Mouse (Mus musculus) liver, embryonic 13.5 days (tissue): ENCODE data around the gene Ddx46. TPM values are rescaled to one million over a fixed set of nuclear protein-coding genes. Genes with fewer than 3 reads are reported as not detected.
A peak's percentile ranks its signal among the peaks of the same experiment; 100 is the strongest.
"Not testable (repeated sequence)": the region's sequence is repeated elsewhere in the genome, so short reads cannot be mapped to it uniquely, and the experiment has no call there.

Experiments
- ATAC-seq: fragments of 200-750 bp; cut with Nextera tagmentation; 2 replicates; pipeline ENCODE4 v1.8.0; 2017; ENCODE audit warnings: low read depth, mild to moderate bottlenecking, moderate number of reproducible peaks, moderate library complexity
- DNase-seq: peaks from one replicate; pipeline ENCODE4 v3.0.0; 2022
- H3K27ac ChIP-seq: fragments of 300-500 bp; sonication (generic); 2 replicates; pipeline ENCODE4 v1.5.1; 2015; ENCODE audit warnings: moderate library complexity, mild to moderate bottlenecking, inconsistent platforms
- H3K27me3 ChIP-seq: fragments of 300-500 bp; sonication (generic); 2 replicates; pipeline ENCODE4 v1.6.1; 2015; ENCODE audit warnings: mild to moderate bottlenecking, inconsistent platforms
- H3K36me3 ChIP-seq: fragments of 300-500 bp; sonication (generic); 2 replicates; pipeline ENCODE4 v1.6.1; 2015; ENCODE audit warnings: mild to moderate bottlenecking, inconsistent platforms
- H3K4me1 ChIP-seq: fragments of 300-500 bp; sonication (generic); replicated peaks from 2 replicates; pipeline ENCODE4 v1.6.1; 2015; ENCODE audit warnings: inconsistent platforms
- H3K4me2 ChIP-seq: fragments of 300-500 bp; sonication (generic); 2 replicates; pipeline ENCODE4 v1.6.1; 2015; ENCODE audit warnings: inconsistent platforms, mild to moderate bottlenecking, moderate library complexity
- H3K4me3 ChIP-seq: fragments of 300-500 bp; sonication (generic); replicated peaks from 2 replicates; pipeline ENCODE4 v1.5.1; 2015; ENCODE audit warnings: mild to moderate bottlenecking, inconsistent platforms
- H3K9ac ChIP-seq: fragments of 300-500 bp; sonication (generic); 2 replicates; pipeline ENCODE4 v1.6.1; 2015; ENCODE audit warnings: mild to moderate bottlenecking, inconsistent platforms
- H3K9me3 ChIP-seq: fragments of 300-500 bp; sonication (generic); replicated peaks from 2 replicates; pipeline ENCODE4 v1.6.1; 2016; ENCODE audit warnings: inconsistent platforms
- WGBS: fragments of 180-500 bp; shearing (Covaris S2); methylation state at CpG from one replicate; pipeline ENCODE4 v1.1.7; 2015; ENCODE audit not compliant: insufficient replicate concordance; 5-methylcytosine and 5-hydroxymethylcytosine counted together
- polyA plus RNA-seq: library from polyadenylated mRNA; unstranded; fragments of >200 nt; fragmentation: Nextera tagmentation; extraction: Ambion mirVana; gene quantifications from 2 replicates; pipeline ENCODE4 v1.2.1, GENCODE M21; 2015

Ddx46 gene
- polyA plus RNA-seq, 1 experiment from 2014 or later: 20.7 TPM

DNA sequence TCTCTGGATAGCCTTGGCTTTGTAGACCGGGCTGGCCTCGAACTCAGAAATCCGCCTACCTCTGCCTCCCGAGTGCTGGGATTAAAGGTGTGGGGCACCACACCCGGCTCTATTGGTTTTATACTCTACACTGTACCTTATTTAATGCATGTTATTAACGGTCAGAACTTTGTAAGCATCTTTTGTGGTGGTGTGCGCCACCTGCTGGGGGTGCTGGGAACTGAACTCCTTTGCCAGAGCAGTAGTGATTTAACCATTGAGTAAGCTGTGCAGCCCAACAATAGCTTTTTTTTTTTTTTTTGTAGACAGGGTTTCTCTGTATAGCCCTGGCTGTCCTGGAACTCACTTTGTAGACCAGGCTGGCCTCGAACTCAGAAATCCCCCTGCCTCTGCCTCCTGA, 5.7 kb downstream of the Ddx46 start:
- H3K36me3 ChIP-seq: peaks cover 77% of the 10 kb centered on the region
- H3K27me3 ChIP-seq, ATAC-seq, H3K4me3 ChIP-seq, H3K4me2 ChIP-seq, H3K9me3 ChIP-seq, H3K27ac ChIP-seq, H3K9ac ChIP-seq: not testable (repeated sequence)
- H3K4me1 ChIP-seq: peaks cover 20% of the 10 kb centered on the region
- WGBS: 34% methylated on average over 8 of the region's 8 CpGs
- DNase-seq: peak; percentile 62

- Histone ChIP-seq H3K9me3 (no peaks in the 10 kb centered on the region), H3K9ac (no peak overlapping the region), H3K4me1 (no peaks in the 10 kb centered on the region), H3K27me3 (no peaks in the 10 kb centered on the region), H3K36me3 (peaks cover 85% of the 10 kb centered on the region), H3K27ac (no peak overlapping the region), H3K4me3 (no peak overlapping the region), H3K4me2 (no peak overlapping the region)
- no peak for ATAC-seq
- WGBS: 87% methylated on average over 2 of the region's 2 CpGs
- no peak for DNase-seq
Measured at GRCm38 (mm10) chr13:55644525-55644924, 9.7 kb downstream of the Ddx46 start.

DNA sequence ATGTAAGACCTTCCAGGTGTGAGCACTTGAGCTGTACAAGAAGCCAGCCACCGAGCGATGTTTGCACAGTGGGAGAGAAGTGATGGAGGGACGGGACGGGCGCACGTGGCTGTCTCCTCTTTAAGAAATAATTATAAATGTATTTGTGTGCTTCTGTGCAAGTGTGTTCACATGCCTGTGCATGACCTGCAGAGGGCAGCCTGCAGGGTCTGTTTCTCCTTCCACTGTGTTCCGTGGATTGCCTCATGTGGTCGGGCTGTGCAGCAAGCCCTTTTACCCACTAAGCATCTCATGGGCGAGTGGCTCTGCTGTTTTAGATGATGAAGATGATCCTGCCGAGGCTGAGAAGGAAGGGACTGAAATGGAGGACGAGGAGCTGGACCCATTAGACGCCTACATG, 15.3 kb downstream of the Ddx46 start:
- no peak overlapping the region for H3K27ac ChIP-seq
- no peaks in the 10 kb centered on the region for H3K27me3 ChIP-seq
- no peaks in the 10 kb centered on the region for H3K9me3 ChIP-seq
- no peak overlapping the region for H3K4me2 ChIP-seq
- H3K9ac ChIP-seq: no peak overlapping the region
- peaks cover 9% of the 10 kb centered on the region for H3K4me1 ChIP-seq
- DNase-seq: no peak
- WGBS: 86% methylated on average over 12 of the region's 12 CpGs
- H3K36me3 ChIP-seq: peaks cover 98% of the 10 kb centered on the region
- ATAC-seq: no peak
- H3K4me3 ChIP-seq: no peak overlapping the region

DNA sequence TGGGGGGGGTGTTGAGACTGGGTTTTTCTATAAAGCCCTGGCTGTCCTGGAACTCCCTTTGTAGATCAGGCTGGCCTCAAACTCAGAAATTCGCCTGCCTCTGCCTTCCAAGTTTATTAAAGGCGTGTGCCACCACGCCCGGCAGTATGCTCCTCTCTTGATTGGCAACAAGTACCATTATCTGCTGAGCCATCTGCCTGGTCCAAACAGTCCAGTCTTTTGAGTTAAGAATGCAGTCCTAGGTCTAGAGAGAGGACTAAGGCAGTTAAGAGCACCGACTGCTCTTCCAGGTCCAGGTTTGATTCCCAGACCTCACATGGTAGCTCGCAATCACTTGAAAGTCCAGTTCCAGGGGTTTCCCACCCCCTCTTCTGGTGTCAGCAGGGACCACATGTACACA, 16.2 kb downstream of the Ddx46 start:
- no peak overlapping the region for H3K9ac ChIP-seq
- no peaks in the 10 kb centered on the region for H3K9me3 ChIP-seq
- peaks cover 9% of the 10 kb centered on the region for H3K4me1 ChIP-seq
- H3K27ac ChIP-seq: no peak overlapping the region
- DNase-seq: no peak
- H3K36me3 ChIP-seq: peaks cover 99% of the 10 kb centered on the region
- no peak for ATAC-seq
- no peaks in the 10 kb centered on the region for H3K27me3 ChIP-seq
- no peak overlapping the region for H3K4me2 ChIP-seq
- H3K4me3 ChIP-seq: no peak overlapping the region
- WGBS: 70% methylated on average over 6 of the region's 6 CpGs

DNA sequence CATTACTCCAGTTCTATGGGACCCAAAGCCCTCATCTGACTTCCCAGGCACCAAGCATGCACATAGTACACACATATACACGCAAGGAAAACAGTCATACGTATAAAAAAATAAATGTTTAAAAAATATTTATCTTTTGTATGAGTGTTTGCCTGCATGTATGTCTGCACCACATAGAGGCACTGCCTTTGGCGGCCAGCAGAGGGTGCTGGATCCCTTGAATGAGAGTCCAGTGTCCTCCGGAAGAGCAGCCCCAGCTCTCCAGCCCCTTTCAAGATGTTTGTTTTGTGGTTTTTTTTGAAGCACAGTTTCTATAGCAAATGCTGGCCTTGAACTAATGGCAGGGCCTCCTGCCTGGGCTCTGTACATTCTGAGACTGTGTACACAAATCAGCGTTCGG, 33.7 kb downstream of the Ddx46 start:
- H3K9ac ChIP-seq: no peak overlapping the region

DNA sequence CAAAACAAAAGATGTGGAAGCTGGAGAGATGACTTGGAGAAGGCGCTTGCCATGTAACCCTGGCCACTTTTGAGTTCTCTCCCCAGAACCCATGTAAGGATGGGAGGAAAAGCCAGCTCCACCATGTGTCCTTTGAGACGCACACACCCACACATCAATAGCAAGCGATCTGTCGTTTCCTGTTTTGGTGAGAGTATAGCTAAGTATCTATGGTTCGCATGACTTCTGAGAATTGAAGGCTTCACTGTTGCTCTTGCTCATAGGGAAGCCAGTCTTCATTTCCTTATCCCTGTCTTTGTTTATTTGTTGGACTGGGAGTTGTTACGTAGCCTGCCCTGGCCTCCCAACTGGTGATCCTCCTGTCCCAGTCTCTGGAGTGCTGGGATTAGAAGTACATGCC, 37.9 kb downstream of the Ddx46 start:
- Histone ChIP-seq H3K9ac (no peak overlapping the region), H3K4me3 (no peak overlapping the region), H3K36me3 (peaks cover 92% of the 10 kb centered on the region), H3K27me3 (no peaks in the 10 kb centered on the region), H3K9me3 (no peaks in the 10 kb centered on the region), H3K4me2 (no peak overlapping the region), H3K27ac (no peak overlapping the region), H3K4me1 (no peaks in the 10 kb centered on the region)
- ATAC-seq (no peak), DNase-seq (no peak)
- WGBS: 88% methylated on average over 6 of the region's 6 CpGs

More for the DNA sequence above, 33.7 kb downstream of the Ddx46 start:
- H3K36me3 ChIP-seq: peaks cover 93% of the 10 kb centered on the region
- no peaks in the 10 kb centered on the region for H3K9me3 ChIP-seq
- DNase-seq: peak; percentile 20
- H3K4me3 ChIP-seq: no peak overlapping the region
- H3K27me3 ChIP-seq: no peaks in the 10 kb centered on the region
- 77% methylated on average over 6 of the region's 6 CpGs for WGBS
- no peak for ATAC-seq
- H3K4me1 ChIP-seq: no peaks in the 10 kb centered on the region
- no peak overlapping the region for H3K4me2 ChIP-seq
- no peak overlapping the region for H3K27ac ChIP-seq

DNA sequence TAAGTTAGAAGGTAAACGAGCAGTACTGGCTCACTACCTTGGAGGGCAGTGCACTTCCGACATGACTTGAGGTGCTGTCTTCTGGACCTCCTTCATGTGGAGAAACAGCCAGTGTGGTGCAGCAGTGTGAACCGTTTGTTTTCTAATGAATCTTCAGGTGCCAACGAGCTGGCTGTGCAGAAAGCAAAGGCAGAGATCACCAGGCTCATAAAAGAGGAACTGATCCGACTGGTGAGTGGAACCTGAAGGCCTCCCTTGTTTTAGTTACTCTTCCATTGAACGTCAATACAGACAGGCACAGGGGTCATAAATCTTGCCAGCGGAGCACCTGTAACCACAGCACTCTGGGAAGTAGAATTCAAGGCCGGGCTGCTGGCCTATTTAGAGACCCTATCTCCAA, 42.5 kb downstream of the Ddx46 start:
- DNase-seq (no peak), ATAC-seq (no peak)
- no peaks in the 10 kb centered on the region for H3K27me3 ChIP-seq
- H3K4me3 ChIP-seq: no peak overlapping the region
- no peaks in the 10 kb centered on the region for H3K9me3 ChIP-seq
- H3K27ac ChIP-seq: no peak overlapping the region
- peaks cover 93% of the 10 kb centered on the region for H3K36me3 ChIP-seq
- 65% methylated on average over 8 of the region's 8 CpGs for WGBS
- H3K4me2 ChIP-seq: no peak overlapping the region
- H3K9ac ChIP-seq: no peak overlapping the region
- H3K4me1 ChIP-seq: no peaks in the 10 kb centered on the region

DNA sequence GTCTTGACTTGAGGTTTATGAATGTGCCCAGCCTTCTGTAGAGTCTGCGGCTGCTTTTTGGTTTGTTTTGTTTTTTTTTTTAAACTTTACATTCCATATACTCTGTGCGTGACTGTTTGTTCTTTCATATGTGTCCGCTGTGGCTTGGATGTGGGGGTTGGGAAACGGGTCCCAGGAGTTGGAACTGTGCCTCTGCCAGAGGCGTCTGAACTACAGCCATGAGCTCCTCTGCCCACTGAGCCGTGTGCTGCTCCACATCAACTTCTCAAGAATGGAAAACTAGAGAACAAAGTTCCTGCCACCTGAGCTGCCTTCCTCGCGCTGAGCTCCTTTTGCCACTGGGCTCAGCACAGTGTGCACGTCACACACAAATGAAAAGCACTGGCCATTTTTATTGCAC, 47.4 kb downstream of the Ddx46 start:
- H3K27me3 ChIP-seq: no peaks in the 10 kb centered on the region
- WGBS: 85% methylated on average over 9 of the region's 9 CpGs
- no peak overlapping the region for H3K9ac ChIP-seq
- no peaks in the 10 kb centered on the region for H3K9me3 ChIP-seq
- peaks cover 10% of the 10 kb centered on the region for H3K4me1 ChIP-seq
- H3K27ac ChIP-seq: no peak overlapping the region
- DNase-seq (no peak), ATAC-seq (no peak)
- no peak overlapping the region for H3K4me3 ChIP-seq
- no peak overlapping the region for H3K4me2 ChIP-seq
- peaks cover 49% of the 10 kb centered on the region for H3K36me3 ChIP-seq

GRCm38 (mm10) chr13:55683581-55683980, 48.8 kb downstream of the Ddx46 start:
- H3K4me2 ChIP-seq: no peak overlapping the region
- H3K9me3 ChIP-seq: no peaks in the 10 kb centered on the region
- no peak overlapping the region for H3K9ac ChIP-seq
- DNase-seq (no peak), ATAC-seq (no peak)
- H3K4me1 ChIP-seq: peaks cover 12% of the 10 kb centered on the region
- H3K4me3 ChIP-seq: no peak overlapping the region
- peaks cover 35% of the 10 kb centered on the region for H3K36me3 ChIP-seq
- WGBS: 81% methylated on average over 3 of the region's 3 CpGs
- no peaks in the 10 kb centered on the region for H3K27me3 ChIP-seq
- no peak overlapping the region for H3K27ac ChIP-seq

DNA sequence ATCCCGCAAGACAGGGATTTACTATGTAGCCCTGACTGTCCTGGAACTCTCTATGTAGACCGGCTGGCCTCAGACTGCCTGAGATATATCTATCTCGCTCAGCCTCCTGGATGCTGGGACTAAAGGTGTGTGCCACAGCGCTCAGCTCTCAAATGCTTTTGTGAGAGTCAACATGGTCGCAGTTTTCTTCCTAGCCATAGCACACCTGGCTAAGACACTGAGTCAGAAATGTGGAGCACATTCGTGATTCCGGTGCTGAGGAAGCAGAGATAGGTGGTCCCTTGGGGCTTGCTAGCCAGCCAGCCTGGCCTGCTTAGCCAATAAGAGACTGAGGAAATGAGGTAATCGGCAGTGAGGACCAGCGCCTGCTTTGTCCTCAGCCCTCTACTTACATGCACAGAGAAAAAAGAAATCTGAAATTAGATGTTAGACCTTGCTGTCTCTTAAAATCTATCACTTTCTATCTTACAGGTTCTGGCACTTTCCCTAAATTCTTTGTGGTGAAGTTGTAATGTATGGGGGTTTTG, 51.3 kb downstream of the Ddx46 start:
- H3K27ac ChIP-seq: no peak overlapping the region
- H3K36me3 ChIP-seq: peaks cover 11% of the 10 kb centered on the region; the same call in 1 of the 2 replicates
- 65% methylated on average over 9 of the region's 9 CpGs for WGBS
- H3K4me2 ChIP-seq: no peak overlapping the region
- no peak for DNase-seq
- no peak overlapping the region for H3K4me3 ChIP-seq
- no peaks in the 10 kb centered on the region for H3K27me3 ChIP-seq
- no peaks in the 10 kb centered on the region for H3K9me3 ChIP-seq
- H3K9ac ChIP-seq: no peak overlapping the region
- ATAC-seq: no peak
- peaks cover 12% of the 10 kb centered on the region for H3K4me1 ChIP-seq

GRCm38 (mm10) chr13:55687927-55688602, 53.2 kb downstream of the Ddx46 start:
- ATAC-seq (no peak), DNase-seq (no peak)
- Histone ChIP-seq H3K9me3 (no peaks in the 10 kb centered on the region), H3K27ac (no peak overlapping the region), H3K9ac (no peak overlapping the region), H3K4me1 (peaks cover 17% of the 10 kb centered on the region), H3K36me3 (no peaks in the 10 kb centered on the region), H3K4me3 (no peak overlapping the region), H3K4me2 (no peak overlapping the region), H3K27me3 (no peaks in the 10 kb centered on the region)
- WGBS: 57% methylated on average over 4 of the region's 4 CpGs
